Mouse (Mus musculus) embryonic facial prominence, embryonic 12.5 days (tissue): ENCODE results near the gene Tapbp. TPM values are rescaled to one million over a fixed set of nuclear protein-coding genes. Genes with fewer than 3 reads are reported as not detected.

Experiments
- microRNA-seq: library from miRNA; unstranded; fragments of <30 nt; microRNA quantifications from one replicate; pipeline ENCODE4, GENCODE M21; 2017
- polyA plus RNA-seq: library from polyadenylated mRNA; unstranded; fragments of >200 nt; fragmentation: Nextera tagmentation; extraction: Ambion mirVana; gene quantifications from 2 replicates; pipeline ENCODE4 v1.2.1, GENCODE M21; 2016

The Tapbp gene
- polyA plus RNA-seq, 1 experiment from 2014 or later = 25.0 TPM

Small RNAs within 50 kb of the gene (microRNA-seq; reads per million reads assigned to microRNA genes)
- gene Gm27740 = not detected

Other genes starting within 250 kb of the Tapbp start
- 428 and 475 TPM in 2 replicates for gene Hnrnpm, start 229.0 kb upstream of the Tapbp start, polyA plus RNA-seq
- 44.7 and 47.1 TPM in 2 replicates for gene March2, start 197.2 kb upstream of the Tapbp start, polyA plus RNA-seq
- gene Rab11b, start 155.4 kb upstream of the Tapbp start, polyA plus RNA-seq = 367 and 378 TPM in 2 replicates
- gene Angptl4, start 134.1 kb upstream of the Tapbp start, polyA plus RNA-seq = 44.2 and 45.6 TPM in 2 replicates
- gene Kank3, start 105.4 kb upstream of the Tapbp start, polyA plus RNA-seq = 32.4 and 35.4 TPM in 2 replicates
- gene Rps28, start 91.3 kb upstream of the Tapbp start, polyA plus RNA-seq = 875 and 894 TPM in 2 replicates
- gene Ndufa7, start 91.3 kb upstream of the Tapbp start, polyA plus RNA-seq = 421 and 479 TPM in 2 replicates
- 70.4 and 74.3 TPM in 2 replicates for gene Cd320, start 72.8 kb upstream of the Tapbp start, polyA plus RNA-seq
- gene Gm7029, start 42.1 kb upstream of the Tapbp start, polyA plus RNA-seq = not detected in 2 replicates
- gene Kifc1, start 25.2 kb upstream of the Tapbp start, polyA plus RNA-seq = 4.9 and 6.4 TPM in 2 replicates
- 0.35 and 0.38 TPM in 2 replicates for gene Platr17, start 10.8 kb upstream of the Tapbp start, polyA plus RNA-seq
- 70.1 and 72.8 TPM in 2 replicates for gene Daxx, start 6.5 kb upstream of the Tapbp start, polyA plus RNA-seq
- 21.6 and 21.9 TPM in 2 replicates for gene Zbtb22, start within 50 bp of the Tapbp start, polyA plus RNA-seq
- 60.9 and 64.8 TPM in 2 replicates for gene Rgl2, start 13.6 kb downstream of the Tapbp start, polyA plus RNA-seq
- 184 and 192 TPM in 2 replicates for gene Pfdn6, start 24.4 kb downstream of the Tapbp start, polyA plus RNA-seq
- gene Wdr46, start 24.8 kb downstream of the Tapbp start, polyA plus RNA-seq = 44.9 and 49.6 TPM in 2 replicates
- gene B3galt4, start 35.6 kb downstream of the Tapbp start, polyA plus RNA-seq = 5.5 and 6.3 TPM in 2 replicates
- 55.2 and 55.9 TPM in 2 replicates for gene Vps52, start 39.9 kb downstream of the Tapbp start, polyA plus RNA-seq
- gene Rps18, start 40.1 kb downstream of the Tapbp start, polyA plus RNA-seq = 1,303 and 1,336 TPM in 2 replicates
- gene H2-K1, start 84.4 kb downstream of the Tapbp start, polyA plus RNA-seq = 7.2 and 8.0 TPM in 2 replicates
- gene Ring1, start 108.8 kb downstream of the Tapbp start, polyA plus RNA-seq = 27.2 and 29.7 TPM in 2 replicates
- gene H2-Ke6, start 112.2 kb downstream of the Tapbp start, polyA plus RNA-seq = 52.2 and 59.5 TPM in 2 replicates
- 191 and 193 TPM in 2 replicates for gene Slc39a7, start 115.8 kb downstream of the Tapbp start, polyA plus RNA-seq
- gene Rxrb, start 115.9 kb downstream of the Tapbp start, polyA plus RNA-seq = 69.9 and 72.6 TPM in 2 replicates
- 7.2 and 14.8 TPM in 2 replicates for gene Col11a2, start 123.5 kb downstream of the Tapbp start, polyA plus RNA-seq
- gene H2-Oa, start 176.4 kb downstream of the Tapbp start, polyA plus RNA-seq = 0.43 and 0.48 TPM in 2 replicates
- gene H2-DMa, start 203.6 kb downstream of the Tapbp start, polyA plus RNA-seq = 12.3 and 16.7 TPM in 2 replicates
- gene Brd2, start 206.7 kb downstream of the Tapbp start, polyA plus RNA-seq = 119 and 131 TPM in 2 replicates
- gene H2-DMb2, start 227.4 kb downstream of the Tapbp start, polyA plus RNA-seq = 0.19 and 0.42 TPM in 2 replicates
- 2.0 and 2.4 TPM in 2 replicates for gene H2-DMb1, start 237.2 kb downstream of the Tapbp start, polyA plus RNA-seq